In genomic region chr5:38277936-38278600, GRCm38 (mm10) we compare ENCODE assay signal across 10 mouse cellular contexts. TPM values are rescaled to one million over a fixed set of nuclear protein-coding genes. Genes with fewer than 3 reads are reported as not detected.
A peak's percentile ranks its signal among the peaks of the same experiment; 100 is the strongest.
DNase-seq lines count a peak whose midpoint lies in the region; ATAC-seq and TF ChIP-seq lines count a peak whose summit lies in the region.
"Had no signal": no experiment of that assay in that cellular context is flagged by ENCODE, and none has a peak within 500 bp of the region (broad histone marks: within the 10 kb centered on the region; RNA-seq: fewer than 3 reads in every experiment).

No protein-coding gene starts in this region.

- H3K9ac ChIP-seq in heart, postnatal 0 days (replicated peaks; ENCODE audit: low read depth, low read length) = no peak overlapping the region
- H3K9ac ChIP-seq in heart, embryonic 11.5 days (ENCODE audit: low read depth, low read length) = no peak overlapping the region
- no peak overlapping the region for H3K9ac ChIP-seq in embryonic facial prominence, embryonic 14.5 days (ENCODE audit: low read depth, low read length)
- H3K9ac ChIP-seq in limb, embryonic 11.5 days (ENCODE audit: low read length) = no peak overlapping the region
- no peak overlapping the region for H3K9ac ChIP-seq in stomach, embryonic 14.5 days (replicated peaks; ENCODE audit: low read depth, low read length)
- H3K9ac ChIP-seq: liver, embryonic 13.5 days had no signal

- WGBS in heart, postnatal 0 days = 15% methylated on average over 12 of the region's 12 CpGs
- WGBS in heart, embryonic 11.5 days (ENCODE audit: insufficient replicate concordance) = 9% methylated on average over 12 of the region's 12 CpGs
- WGBS in embryonic facial prominence, embryonic 14.5 days = 13% methylated on average over 12 of the region's 12 CpGs
- WGBS in limb, embryonic 11.5 days = 12% methylated on average over 12 of the region's 12 CpGs
- WGBS in stomach, embryonic 14.5 days = 15% methylated on average over 12 of the region's 12 CpGs

- DNase-seq in heart, postnatal 0 days (ENCODE audit: low spot score) = no peak
- no peak for DNase-seq in embryonic facial prominence, embryonic 14.5 days (ENCODE audit: low spot score)
- DNase-seq in limb, embryonic 11.5 days (ENCODE audit: low spot score) = no peak
- DNase-seq in lung, postnatal 36 days = no peak
- no peak for DNase-seq in left cerebral cortex, adult 11 months (ENCODE audit: low spot score)
- DNase-seq: kidney, adult 2 months; liver, embryonic 13.5 days had no signal

- no peaks in the 10 kb centered on the region for H3K36me3 ChIP-seq in heart, postnatal 0 days (replicated peaks; ENCODE audit: control insufficient read depth, insufficient read depth, low read length)
- H3K36me3 ChIP-seq in heart, embryonic 11.5 days (ENCODE audit: control insufficient read depth, insufficient read depth, low read length) = no peaks in the 10 kb centered on the region
- H3K36me3 ChIP-seq in embryonic facial prominence, embryonic 14.5 days (ENCODE audit: control insufficient read depth, insufficient read depth, low read length) = no peaks in the 10 kb centered on the region
- no peaks in the 10 kb centered on the region for H3K36me3 ChIP-seq in limb, embryonic 11.5 days (ENCODE audit: control insufficient read depth, insufficient read depth, low read length)
- no peaks in the 10 kb centered on the region for H3K36me3 ChIP-seq in stomach, embryonic 14.5 days (ENCODE audit: control insufficient read depth, insufficient read depth, low read length)
- H3K36me3 ChIP-seq: liver, embryonic 13.5 days had no signal

- no peaks in the 10 kb centered on the region for H3K4me1 ChIP-seq in heart, postnatal 0 days (ENCODE audit: control insufficient read depth, insufficient read depth)
- peaks cover 13% of the 10 kb centered on the region for H3K4me1 ChIP-seq in heart, embryonic 11.5 days (ENCODE audit: control insufficient read depth, insufficient read depth, low read length)
- H3K4me1 ChIP-seq in embryonic facial prominence, embryonic 14.5 days (ENCODE audit: control insufficient read depth, insufficient read depth, low read length) = no peaks in the 10 kb centered on the region
- peaks cover 8% of the 10 kb centered on the region; the same call in 1 of the 2 replicates for H3K4me1 ChIP-seq in limb, embryonic 11.5 days (ENCODE audit: control insufficient read depth, insufficient read depth, low read length)
- peaks cover 11% of the 10 kb centered on the region; the same call in 1 of the 2 replicates for H3K4me1 ChIP-seq in stomach, embryonic 14.5 days (ENCODE audit: control insufficient read depth, insufficient read depth, low read length)
- H3K4me1 ChIP-seq: liver, embryonic 13.5 days had no signal

- no peak for TF ChIP-seq CTCF in heart, postnatal 0 days (IDR thresholded peaks at IDR 0.05; ENCODE audit: low read depth)

- TF ChIP-seq EP300 in heart, postnatal 0 days (IDR thresholded peaks at IDR 0.05; ENCODE audit: low read depth) = no peak

- H3K4me2 ChIP-seq in heart, postnatal 0 days (ENCODE audit: low read depth, low read length) = no peak overlapping the region
- no peak overlapping the region; the same call in 1 of the 2 replicates for H3K4me2 ChIP-seq in heart, embryonic 11.5 days
- peak overlapping the region; percentile 54 for H3K4me2 ChIP-seq in embryonic facial prominence, embryonic 14.5 days (ENCODE audit: low read depth, low read length)
- H3K4me2 ChIP-seq in limb, embryonic 11.5 days (ENCODE audit: low read depth, severe bottlenecking) = peak overlapping the region; percentile 37; the same call in 1 of the 2 replicates
- peak overlapping the region; percentile 37; the same call in 1 of the 2 replicates for H3K4me2 ChIP-seq in stomach, embryonic 14.5 days (replicated peaks; ENCODE audit: low read depth, low read length)
- H3K4me2 ChIP-seq: liver, embryonic 13.5 days had no signal

- H3K9me3 ChIP-seq in heart, postnatal 0 days (replicated peaks; ENCODE audit: control insufficient read depth, low read length) = no peaks in the 10 kb centered on the region
- H3K9me3 ChIP-seq in heart, embryonic 11.5 days (replicated peaks; ENCODE audit: control insufficient read depth, low read length) = no peaks in the 10 kb centered on the region
- no peaks in the 10 kb centered on the region for H3K9me3 ChIP-seq in embryonic facial prominence, embryonic 14.5 days (ENCODE audit: control insufficient read depth, low read length)
- H3K9me3 ChIP-seq in limb, embryonic 11.5 days (ENCODE audit: control insufficient read depth, low read length) = no peaks in the 10 kb centered on the region
- H3K9me3 ChIP-seq in stomach, embryonic 14.5 days (ENCODE audit: control insufficient read depth, low read depth, low read length) = no peaks in the 10 kb centered on the region
- H3K9me3 ChIP-seq: liver, embryonic 13.5 days had no signal

- H3K27ac ChIP-seq in heart, postnatal 0 days (ENCODE audit: low read depth) = no peak overlapping the region
- H3K27ac ChIP-seq in heart, embryonic 11.5 days (ENCODE audit: low read depth, low read length) = no peak overlapping the region
- no peak overlapping the region for H3K27ac ChIP-seq in embryonic facial prominence, embryonic 14.5 days (replicated peaks; ENCODE audit: low read depth, low read length)
- no peak overlapping the region for H3K27ac ChIP-seq in limb, embryonic 11.5 days (replicated peaks; ENCODE audit: low read depth, low read length)
- no peak overlapping the region for H3K27ac ChIP-seq in stomach, embryonic 14.5 days (ENCODE audit: low read length)
- H3K27ac ChIP-seq: liver, embryonic 13.5 days had no signal

- no peak for ATAC-seq in heart, postnatal 0 days (ENCODE audit: insufficient read depth, low read depth)
- ATAC-seq in heart, embryonic 11.5 days (replicated peaks; ENCODE audit: insufficient number of reproducible peaks, low FRiP score, low TSS enrichment) = no peak
- no peak for ATAC-seq in embryonic facial prominence, embryonic 14.5 days (ENCODE audit: low read depth)
- no peak for ATAC-seq in limb, embryonic 11.5 days (ENCODE audit: insufficient number of reproducible peaks, low FRiP score, low TSS enrichment, low read depth)
- no peak for ATAC-seq in stomach, embryonic 14.5 days (ENCODE audit: insufficient number of reproducible peaks, insufficient read depth, low FRiP score, low read depth)
- ATAC-seq in monocyte, adult 5-6 weeks (replicated peaks; ENCODE audit: insufficient number of reproducible peaks, low FRiP score, low TSS enrichment, poor library complexity, severe bottlenecking) = no peak

- peak overlapping the region; percentile 21; the same call in 1 of the 2 replicates for H3K4me3 ChIP-seq in heart, postnatal 0 days (ENCODE audit: low read depth, low read length)
- H3K4me3 ChIP-seq in heart, embryonic 11.5 days (ENCODE audit: low read depth, low read length) = no peak overlapping the region; the same call in 1 of the 2 replicates
- H3K4me3 ChIP-seq in embryonic facial prominence, embryonic 14.5 days (ENCODE audit: low read depth, low read length) = no peak overlapping the region
- H3K4me3 ChIP-seq in limb, embryonic 11.5 days (ENCODE audit: low read depth, low read length) = peak overlapping the region; percentile 9; the same call in 1 of the 2 replicates
- H3K4me3 ChIP-seq in stomach, embryonic 14.5 days (ENCODE audit: low read depth, low read length) = no peak overlapping the region

- peaks cover 54% of the 10 kb centered on the region for H3K27me3 ChIP-seq in heart, postnatal 0 days (ENCODE audit: control insufficient read depth, insufficient read depth, low read length)
- H3K27me3 ChIP-seq in heart, embryonic 11.5 days (ENCODE audit: control insufficient read depth, insufficient read depth, low read length) = peaks cover 70% of the 10 kb centered on the region
- H3K27me3 ChIP-seq in embryonic facial prominence, embryonic 14.5 days (replicated peaks; ENCODE audit: control insufficient read depth, insufficient read depth, low read length) = peaks cover 56% of the 10 kb centered on the region
- peaks cover 46% of the 10 kb centered on the region for H3K27me3 ChIP-seq in limb, embryonic 11.5 days (ENCODE audit: control insufficient read depth, insufficient read depth, low read length)
- peaks cover 40% of the 10 kb centered on the region for H3K27me3 ChIP-seq in stomach, embryonic 14.5 days (ENCODE audit: control insufficient read depth, insufficient read depth, low read length)

RNA-seq across cellular contexts. Expression of gene Otop1, which starts 2.3 kb away (rescaled TPM):
- total RNA-seq in heart, postnatal 0 days (2014; rRNA removed; ENCODE audit: low replicate concordance) = not detected in 2 replicates
- not detected in 2 replicates for polyA plus RNA-seq in heart, postnatal 0 days (2015; fragmentation: Nextera tagmentation; extraction: Ambion mirVana)
- polyA plus RNA-seq in heart, embryonic 11.5 days (2014; fragmentation: Nextera tagmentation; extraction: Ambion mirVana) = not detected in 2 replicates
- polyA plus RNA-seq in embryonic facial prominence, embryonic 14.5 days (2014; fragmentation: Nextera tagmentation; extraction: Ambion mirVana) = 0.14 and 0.22 TPM in 2 replicates
- polyA plus RNA-seq in limb, embryonic 11.5 days (2014; fragmentation: Nextera tagmentation; extraction: Ambion mirVana) = 0.28 and 0.40 TPM in 2 replicates
- polyA plus RNA-seq in stomach, embryonic 14.5 days (2014; fragmentation: Nextera tagmentation; extraction: Ambion mirVana) = 0.11 TPM in 1 of 2 replicates, not detected in the other
- total RNA-seq in monocyte, adult 5-6 weeks (2017) = not detected in 3 replicates

RNA-seq across cellular contexts. Expression of gene Tmem128, which starts 18.1 kb away (rescaled TPM):
- 46.9 and 92.8 TPM in 2 replicates for total RNA-seq in heart, postnatal 0 days (2014; rRNA removed; ENCODE audit: low replicate concordance)
- 48.0 and 50.8 TPM in 2 replicates for polyA plus RNA-seq in heart, postnatal 0 days (2015; fragmentation: Nextera tagmentation; extraction: Ambion mirVana)
- polyA plus RNA-seq in heart, embryonic 11.5 days (2014; fragmentation: Nextera tagmentation; extraction: Ambion mirVana) = 50.7 and 51.3 TPM in 2 replicates
- polyA plus RNA-seq in embryonic facial prominence, embryonic 14.5 days (2014; fragmentation: Nextera tagmentation; extraction: Ambion mirVana) = 63.3 and 65.6 TPM in 2 replicates
- polyA plus RNA-seq in limb, embryonic 11.5 days (2014; fragmentation: Nextera tagmentation; extraction: Ambion mirVana) = 74.2 and 79.9 TPM in 2 replicates
- polyA plus RNA-seq in stomach, embryonic 14.5 days (2014; fragmentation: Nextera tagmentation; extraction: Ambion mirVana) = 77.0 and 78.4 TPM in 2 replicates
- 56.3 to 79.6 TPM (median 68.6 TPM) in 3 replicates for total RNA-seq in monocyte, adult 5-6 weeks (2017)

RNA-seq across cellular contexts. Expression of gene Drd5, which starts 41.1 kb away (rescaled TPM):
- total RNA-seq in heart, postnatal 0 days (2014; rRNA removed; ENCODE audit: low replicate concordance) = not detected in 2 replicates
- polyA plus RNA-seq in heart, postnatal 0 days (2015; fragmentation: Nextera tagmentation; extraction: Ambion mirVana) = not detected in 2 replicates
- not detected in 2 replicates for polyA plus RNA-seq in heart, embryonic 11.5 days (2014; fragmentation: Nextera tagmentation; extraction: Ambion mirVana)
- not detected in 2 replicates for polyA plus RNA-seq in embryonic facial prominence, embryonic 14.5 days (2014; fragmentation: Nextera tagmentation; extraction: Ambion mirVana)
- not detected in 2 replicates for polyA plus RNA-seq in limb, embryonic 11.5 days (2014; fragmentation: Nextera tagmentation; extraction: Ambion mirVana)
- not detected in 2 replicates for polyA plus RNA-seq in stomach, embryonic 14.5 days (2014; fragmentation: Nextera tagmentation; extraction: Ambion mirVana)
- not detected in 3 replicates for total RNA-seq in monocyte, adult 5-6 weeks (2017)
- polyA plus RNA-seq: kidney, adult 2 months; liver, embryonic 13.5 days had no signal

RNA-seq across cellular contexts. Expression of gene Lyar, which starts 57.8 kb away (rescaled TPM):
- 5.6 and 13.6 TPM in 2 replicates for total RNA-seq in heart, postnatal 0 days (2014; rRNA removed; ENCODE audit: low replicate concordance)
- polyA plus RNA-seq in heart, postnatal 0 days (2015; fragmentation: Nextera tagmentation; extraction: Ambion mirVana) = 36.5 and 42.1 TPM in 2 replicates
- 54.4 and 65.1 TPM in 2 replicates for polyA plus RNA-seq in heart, embryonic 11.5 days (2014; fragmentation: Nextera tagmentation; extraction: Ambion mirVana)
- 77.7 and 81.6 TPM in 2 replicates for polyA plus RNA-seq in embryonic facial prominence, embryonic 14.5 days (2014; fragmentation: Nextera tagmentation; extraction: Ambion mirVana)
- 146 and 152 TPM in 2 replicates for polyA plus RNA-seq in limb, embryonic 11.5 days (2014; fragmentation: Nextera tagmentation; extraction: Ambion mirVana)
- polyA plus RNA-seq in stomach, embryonic 14.5 days (2014; fragmentation: Nextera tagmentation; extraction: Ambion mirVana) = 90.3 and 99.8 TPM in 2 replicates
- total RNA-seq in monocyte, adult 5-6 weeks (2017) = 35.3 to 51.1 TPM (median 47.3 TPM) in 3 replicates

RNA-seq across cellular contexts. Expression of gene Zbtb49, which starts 57.8 kb away (rescaled TPM):
- total RNA-seq in heart, postnatal 0 days (2014; rRNA removed; ENCODE audit: low replicate concordance) = 6.4 and 15.3 TPM in 2 replicates
- polyA plus RNA-seq in heart, postnatal 0 days (2015; fragmentation: Nextera tagmentation; extraction: Ambion mirVana) = 4.4 TPM in 2 replicates
- 6.7 and 7.3 TPM in 2 replicates for polyA plus RNA-seq in heart, embryonic 11.5 days (2014; fragmentation: Nextera tagmentation; extraction: Ambion mirVana)
- polyA plus RNA-seq in embryonic facial prominence, embryonic 14.5 days (2014; fragmentation: Nextera tagmentation; extraction: Ambion mirVana) = 10.3 and 11.9 TPM in 2 replicates
- polyA plus RNA-seq in limb, embryonic 11.5 days (2014; fragmentation: Nextera tagmentation; extraction: Ambion mirVana) = 15.3 and 19.1 TPM in 2 replicates
- 13.9 and 17.1 TPM in 2 replicates for polyA plus RNA-seq in stomach, embryonic 14.5 days (2014; fragmentation: Nextera tagmentation; extraction: Ambion mirVana)
- total RNA-seq in monocyte, adult 5-6 weeks (2017) = 15.2 to 21.8 TPM (median 18.2 TPM) in 3 replicates

Comparison
In these comparisons a context has a peak if more than half of its experiments do, and no peak if none do; other contexts are left out.
1. H3K4me3 ChIP-seq: peak in heart, postnatal 0 days (single experiment) and limb, embryonic 11.5 days (single experiment); none in heart, embryonic 11.5 days (single experiment), embryonic facial prominence, embryonic 14.5 days (single experiment) and stomach, embryonic 14.5 days (single experiment).
2. H3K4me2 ChIP-seq: peak in embryonic facial prominence, embryonic 14.5 days (single experiment), limb, embryonic 11.5 days (single experiment) and stomach, embryonic 14.5 days (single experiment); none in heart, postnatal 0 days (single experiment) and heart, embryonic 11.5 days (single experiment).